ENCODE assay signal across 16 mouse cellular contexts in genomic region chr7:45119780-45120709, GRCm38 (mm10). TPM values are rescaled to one million over a fixed set of nuclear protein-coding genes. Genes with fewer than 3 reads are reported as not detected.
DNase-seq lines count a peak whose midpoint lies in the region; ATAC-seq and TF ChIP-seq lines count a peak whose summit lies in the region.
"Had no signal": no experiment of that assay in that cellular context is flagged by ENCODE, and none has a peak within 500 bp of the region (broad histone marks: within the 10 kb centered on the region; RNA-seq: fewer than 3 reads in every experiment).

No protein-coding gene starts in this region.

- no peak for TF ChIP-seq RAD21 in MEL (IDR thresholded peaks at IDR 0.05; ENCODE audit: low read depth, low read length)

- no peak for ATAC-seq in heart, embryonic 12.5 days (ENCODE audit: insufficient number of reproducible peaks, low FRiP score)
- no peak for ATAC-seq in midbrain, embryonic 13.5 days
- no peak for ATAC-seq in midbrain, embryonic 11.5 days (ENCODE audit: low FRiP score)
- ATAC-seq in neural tube, embryonic 14.5 days (ENCODE audit: low read depth), result no peak

- H3K4me1 ChIP-seq in heart, embryonic 12.5 days (replicated peaks), result peaks cover 45% of the 10 kb centered on the region
- peaks cover 28% of the 10 kb centered on the region for H3K4me1 ChIP-seq in midbrain, embryonic 13.5 days (replicated peaks)
- H3K4me1 ChIP-seq in midbrain, embryonic 11.5 days (ENCODE audit: control insufficient read depth, insufficient read depth, low read length), result peaks cover 9% of the 10 kb centered on the region
- H3K4me1 ChIP-seq in MEL (ENCODE audit: control insufficient read depth in 1 of 2, insufficient read depth in 2 of 2, low read length in 2 of 2), result peaks cover 0 to 22% of the 10 kb centered on the region in 2 experiments; a peak in 2 of 4 replicates
- H3K4me1 ChIP-seq in neural tube, embryonic 14.5 days (ENCODE audit: control insufficient read depth, insufficient read depth, low read length), result peaks cover 12% of the 10 kb centered on the region

- no peak overlapping the region for H3K27ac ChIP-seq in heart, embryonic 12.5 days (ENCODE audit: poor library complexity, severe bottlenecking)
- no peak overlapping the region for H3K27ac ChIP-seq in midbrain, embryonic 13.5 days
- H3K27ac ChIP-seq in midbrain, embryonic 11.5 days (ENCODE audit: low read depth, low read length), result no peak overlapping the region
- no peak overlapping the region; the same call in 1 of the 2 replicates for H3K27ac ChIP-seq in MEL (ENCODE audit: control insufficient read depth, low read depth, low read length)
- 0 out of 2 replicates have a peak overlapping the region, but pooled peaks have one; percentile 10 for H3K27ac ChIP-seq in neural tube, embryonic 14.5 days (ENCODE audit: low read depth, low read length)
- H3K27ac ChIP-seq: limb, embryonic 12.5 days; neural tube, embryonic 12.5 days had no signal

- WGBS in heart, embryonic 12.5 days, result 75% methylated on average over 5 of the region's 5 CpGs
- 85% methylated on average over 5 of the region's 5 CpGs for WGBS in midbrain, embryonic 13.5 days
- WGBS in midbrain, embryonic 11.5 days, result 80% methylated on average over 5 of the region's 5 CpGs
- 77% methylated on average over 5 of the region's 5 CpGs for WGBS in neural tube, embryonic 14.5 days

- H3K79me2 ChIP-seq in MEL (ENCODE audit: control insufficient read depth, insufficient read depth, low read length, poor library complexity), result peaks cover 25% of the 10 kb centered on the region

- no peak overlapping the region for H3K4me2 ChIP-seq in heart, embryonic 12.5 days
- no peak overlapping the region for H3K4me2 ChIP-seq in midbrain, embryonic 13.5 days (replicated peaks)
- no peak overlapping the region for H3K4me2 ChIP-seq in midbrain, embryonic 11.5 days
- no peak overlapping the region for H3K4me2 ChIP-seq in neural tube, embryonic 14.5 days (ENCODE audit: low read depth, low read length)
- H3K4me2 ChIP-seq: limb, embryonic 12.5 days; neural tube, embryonic 12.5 days had no signal

- H3K27me3 ChIP-seq in heart, embryonic 12.5 days (replicated peaks), result no peaks in the 10 kb centered on the region
- H3K27me3 ChIP-seq in midbrain, embryonic 13.5 days, result no peaks in the 10 kb centered on the region
- H3K27me3 ChIP-seq in midbrain, embryonic 11.5 days (ENCODE audit: control insufficient read depth, insufficient read depth, low read length), result no peaks in the 10 kb centered on the region
- no peaks in the 10 kb centered on the region for H3K27me3 ChIP-seq in MEL (ENCODE audit: control insufficient read depth in 1 of 2, insufficient read depth in 2 of 2, low read length in 2 of 2)
- H3K27me3 ChIP-seq in neural tube, embryonic 14.5 days (ENCODE audit: control insufficient read depth, insufficient read depth, low read length), result no peaks in the 10 kb centered on the region
- H3K27me3 ChIP-seq: limb, embryonic 12.5 days; neural tube, embryonic 12.5 days had no signal

- no peak overlapping the region for H3K4me3 ChIP-seq in heart, embryonic 12.5 days
- no peak overlapping the region; the same call in 1 of the 2 replicates for H3K4me3 ChIP-seq in midbrain, embryonic 13.5 days (replicated peaks)
- no peak overlapping the region for H3K4me3 ChIP-seq in midbrain, embryonic 11.5 days (ENCODE audit: low read depth, low read length)
- H3K4me3 ChIP-seq in MEL (ENCODE audit: control insufficient read depth in 1 of 2, insufficient read depth in 1 of 2, low read depth in 2 of 2, low read length in 2 of 2), result no peak overlapping the region
- no peak overlapping the region for H3K4me3 ChIP-seq in neural tube, embryonic 14.5 days (ENCODE audit: low read depth, low read length)
- H3K4me3 ChIP-seq: limb, embryonic 12.5 days; neural tube, embryonic 12.5 days had no signal

- H3K36me3 ChIP-seq in heart, embryonic 12.5 days, result peaks cover 48% of the 10 kb centered on the region
- peaks cover 59% of the 10 kb centered on the region for H3K36me3 ChIP-seq in midbrain, embryonic 13.5 days
- H3K36me3 ChIP-seq in midbrain, embryonic 11.5 days (ENCODE audit: control insufficient read depth, insufficient read depth, low read length), result peaks cover 27% of the 10 kb centered on the region
- H3K36me3 ChIP-seq in MEL (ENCODE audit: control insufficient read depth in 1 of 2, insufficient read depth in 2 of 2, low read length in 2 of 2), result peaks cover 3 to 13% of the 10 kb centered on the region in 2 experiments; a peak in 3 of 4 replicates
- H3K36me3 ChIP-seq in neural tube, embryonic 14.5 days (ENCODE audit: control insufficient read depth, insufficient read depth, low read length), result peaks cover 43% of the 10 kb centered on the region

- TF ChIP-seq POLR2A in MEL (IDR thresholded peaks at IDR 0.05; ENCODE audit: control insufficient read depth in 1 of 2, insufficient read depth in 1 of 2, low read depth in 1 of 2, low read length in 2 of 2, poor library complexity in 1 of 2), result peak in 1 of 2 experiments; percentile 26; a peak in 1 of 4 replicates

- DNase-seq in heart, adult 8-10 months (ENCODE audit: low spot score), result no peak
- DNase-seq in midbrain, embryonic 11.5 days (ENCODE audit: low spot score, missing footprints), result no peak
- peak; percentile 57 for DNase-seq in MEL (ENCODE audit: low read depth, low spot score)
- no peak for DNase-seq in gastrocnemius, postnatal 25 days
- DNase-seq in lung, postnatal 14 days, result no peak
- DNase-seq: gastrocnemius, postnatal 36 days; kidney, postnatal 25 days; lung, postnatal 4 days; right cerebral cortex, postnatal 25 days had no signal

- no peaks in the 10 kb centered on the region for H3K9me3 ChIP-seq in heart, embryonic 12.5 days (replicated peaks)
- H3K9me3 ChIP-seq in midbrain, embryonic 13.5 days, result no peaks in the 10 kb centered on the region
- no peaks in the 10 kb centered on the region for H3K9me3 ChIP-seq in midbrain, embryonic 11.5 days (ENCODE audit: control insufficient read depth, low read length)
- no peaks in the 10 kb centered on the region for H3K9me3 ChIP-seq in MEL (replicated peaks; ENCODE audit: insufficient read depth, low read length)
- H3K9me3 ChIP-seq in neural tube, embryonic 14.5 days (ENCODE audit: control insufficient read depth, low read length), result no peaks in the 10 kb centered on the region
- H3K9me3 ChIP-seq: limb, embryonic 12.5 days; neural tube, embryonic 12.5 days had no signal

- H3K9ac ChIP-seq in heart, embryonic 12.5 days, result peak overlapping the region; percentile 29; the same call in 1 of the 2 replicates
- H3K9ac ChIP-seq in midbrain, embryonic 13.5 days (replicated peaks), result 0 out of 2 replicates have a peak overlapping the region, but pooled peaks have one; percentile 23
- no peak overlapping the region for H3K9ac ChIP-seq in midbrain, embryonic 11.5 days (ENCODE audit: low read length)
- H3K9ac ChIP-seq in MEL (ENCODE audit: control insufficient read depth, low read depth, low read length, poor library complexity, severe bottlenecking), result no peak overlapping the region
- H3K9ac ChIP-seq in neural tube, embryonic 14.5 days (replicated peaks; ENCODE audit: low read depth, low read length), result no peak overlapping the region
- H3K9ac ChIP-seq: neural tube, embryonic 12.5 days had no signal

- no peak for TF ChIP-seq EP300 in MEL (IDR thresholded peaks at IDR 0.05; ENCODE audit: low read depth in 1 of 2, low read length in 2 of 2)

- TF ChIP-seq CTCF in MEL (IDR thresholded peaks at IDR 0.05 in 2 of 3, conservative IDR thresholded peaks at IDR 0.05 in 1 of 3; ENCODE audit: control insufficient read depth in 1 of 3, insufficient read depth in 1 of 3, low read depth in 2 of 3, low read length in 3 of 3, poor library complexity in 1 of 3, severe bottlenecking in 1 of 3), result no peak

RNA-seq across cellular contexts. Expression of gene Rps11, which starts 4.2 kb away (rescaled TPM):
- 1,003 and 1,022 TPM in 2 replicates for polyA plus RNA-seq in heart, embryonic 12.5 days (2016; fragmentation: Nextera tagmentation; extraction: Ambion mirVana)
- 100 to 1,000 TPM; 572 to 626 (median 604) TPM for total RNA-seq in heart, adult 8-10 months (2022)
- polyA plus RNA-seq in midbrain, embryonic 13.5 days (2015; fragmentation: Nextera tagmentation; extraction: Ambion mirVana), result 1,074 TPM in 2 replicates
- polyA plus RNA-seq in midbrain, embryonic 11.5 days (2014; fragmentation: Nextera tagmentation; extraction: Ambion mirVana), result 1,376 and 1,392 TPM in 2 replicates
- 2,482 and 2,708 TPM in 2 replicates for total RNA-seq in MEL (2012; rRNA removed)
- polyA plus RNA-seq in MEL (2012; ENCODE audit: insufficient read depth in 1 of 2, insufficient read length in 2 of 2, low read depth in 1 of 2, low replicate concordance in 2 of 2, missing spikeins in 1 of 2), result 1,000 to 10,000 TPM; 3,189 to 5,434 TPM
- 781 and 868 TPM in 2 replicates for polyA plus RNA-seq in neural tube, embryonic 14.5 days (2014; fragmentation: Nextera tagmentation; extraction: Ambion mirVana)
- 100 to 1,000 TPM; 413 to 448 TPM for total RNA-seq in gastrocnemius, postnatal 25 days (2021)

RNA-seq across cellular contexts. Expression of gene Rpl13a, which starts 8.5 kb away (rescaled TPM):
- 868 and 880 TPM in 2 replicates for polyA plus RNA-seq in heart, embryonic 12.5 days (2016; fragmentation: Nextera tagmentation; extraction: Ambion mirVana)
- total RNA-seq in heart, adult 8-10 months (2022), result 100 to 1,000 TPM; 580 to 769 (median 686) TPM
- 838 and 877 TPM in 2 replicates for polyA plus RNA-seq in midbrain, embryonic 13.5 days (2015; fragmentation: Nextera tagmentation; extraction: Ambion mirVana)
- 1,212 and 1,290 TPM in 2 replicates for polyA plus RNA-seq in midbrain, embryonic 11.5 days (2014; fragmentation: Nextera tagmentation; extraction: Ambion mirVana)
- 2,773 and 3,160 TPM in 2 replicates for total RNA-seq in MEL (2012; rRNA removed)
- polyA plus RNA-seq in MEL (2012; ENCODE audit: insufficient read depth in 1 of 2, insufficient read length in 2 of 2, low read depth in 1 of 2, low replicate concordance in 2 of 2, missing spikeins in 1 of 2), result 1,000 to 10,000 TPM; 2,091 to 3,727 TPM
- polyA plus RNA-seq in neural tube, embryonic 14.5 days (2014; fragmentation: Nextera tagmentation; extraction: Ambion mirVana), result 668 and 729 TPM in 2 replicates
- total RNA-seq in gastrocnemius, postnatal 25 days (2021), result 100 to 1,000 TPM; 520 to 561 TPM

RNA-seq across cellular contexts. Expression of gene Gm45713, which starts 16.0 kb away (rescaled TPM):
- polyA plus RNA-seq in heart, embryonic 12.5 days (2016; fragmentation: Nextera tagmentation; extraction: Ambion mirVana), result 0.22 and 0.50 TPM in 2 replicates
- 1 to 10 TPM in 1 of 4 experiments, not detected in 3; 1.7 TPM for total RNA-seq in heart, adult 8-10 months (2022)
- 0.24 TPM in 1 of 2 replicates, not detected in the other for polyA plus RNA-seq in midbrain, embryonic 13.5 days (2015; fragmentation: Nextera tagmentation; extraction: Ambion mirVana)
- polyA plus RNA-seq in midbrain, embryonic 11.5 days (2014; fragmentation: Nextera tagmentation; extraction: Ambion mirVana), result 0.17 and 0.60 TPM in 2 replicates
- 0.69 and 3.9 TPM in 2 replicates for total RNA-seq in MEL (2012; rRNA removed)
- polyA plus RNA-seq in MEL (2012; ENCODE audit: insufficient read depth in 1 of 2, insufficient read length in 2 of 2, low read depth in 1 of 2, low replicate concordance in 2 of 2, missing spikeins in 1 of 2), result not detected
- polyA plus RNA-seq in neural tube, embryonic 14.5 days (2014; fragmentation: Nextera tagmentation; extraction: Ambion mirVana), result 0.33 TPM in 1 of 2 replicates, not detected in the other
- total RNA-seq in gastrocnemius, postnatal 25 days (2021), result not detected
- total RNA-seq: common myeloid progenitor, adult 5-6 weeks; gastrocnemius, postnatal 36 days had no signal
- polyA plus RNA-seq: hindbrain, embryonic 11.5 days; limb, embryonic 12.5 days; neural tube, embryonic 12.5 days had no signal

RNA-seq across cellular contexts. Expression of gene Flt3l, which starts 16.2 kb away (rescaled TPM):
- polyA plus RNA-seq in heart, embryonic 12.5 days (2016; fragmentation: Nextera tagmentation; extraction: Ambion mirVana), result 1.1 and 1.2 TPM in 2 replicates
- 1 to 10 TPM; 6.1 to 7.9 (median 6.5) TPM for total RNA-seq in heart, adult 8-10 months (2022)
- 0.82 and 1.3 TPM in 2 replicates for polyA plus RNA-seq in midbrain, embryonic 13.5 days (2015; fragmentation: Nextera tagmentation; extraction: Ambion mirVana)
- 0.40 and 0.97 TPM in 2 replicates for polyA plus RNA-seq in midbrain, embryonic 11.5 days (2014; fragmentation: Nextera tagmentation; extraction: Ambion mirVana)
- 9.5 and 13.0 TPM in 2 replicates for total RNA-seq in MEL (2012; rRNA removed)
- polyA plus RNA-seq in MEL (2012; ENCODE audit: insufficient read depth in 1 of 2, insufficient read length in 2 of 2, low read depth in 1 of 2, low replicate concordance in 2 of 2, missing spikeins in 1 of 2), result 10 to 100 TPM in 1 of 2 experiments, not detected in 1; 35.4 TPM
- polyA plus RNA-seq in neural tube, embryonic 14.5 days (2014; fragmentation: Nextera tagmentation; extraction: Ambion mirVana), result 1.3 and 1.6 TPM in 2 replicates
- 1 to 10 TPM; 4.2 TPM for total RNA-seq in gastrocnemius, postnatal 25 days (2021)

RNA-seq across cellular contexts. Expression of gene Fcgrt, which starts 16.4 kb away (rescaled TPM):
- 28.1 and 28.3 TPM in 2 replicates for polyA plus RNA-seq in heart, embryonic 12.5 days (2016; fragmentation: Nextera tagmentation; extraction: Ambion mirVana)
- total RNA-seq in heart, adult 8-10 months (2022), result 10 to 100 TPM; 65.6 to 77.1 (median 67.5) TPM
- 17.6 and 18.4 TPM in 2 replicates for polyA plus RNA-seq in midbrain, embryonic 13.5 days (2015; fragmentation: Nextera tagmentation; extraction: Ambion mirVana)
- 16.1 and 18.3 TPM in 2 replicates for polyA plus RNA-seq in midbrain, embryonic 11.5 days (2014; fragmentation: Nextera tagmentation; extraction: Ambion mirVana)
- 0.26 and 0.27 TPM in 2 replicates for total RNA-seq in MEL (2012; rRNA removed)
- 1 to 10 TPM in 1 of 2 experiments, not detected in 1; 1.7 TPM for polyA plus RNA-seq in MEL (2012; ENCODE audit: insufficient read depth in 1 of 2, insufficient read length in 2 of 2, low read depth in 1 of 2, low replicate concordance in 2 of 2, missing spikeins in 1 of 2)
- polyA plus RNA-seq in neural tube, embryonic 14.5 days (2014; fragmentation: Nextera tagmentation; extraction: Ambion mirVana), result 7.0 and 36.4 TPM in 2 replicates
- total RNA-seq in gastrocnemius, postnatal 25 days (2021), result 10 to 100 TPM; 40.3 to 54.5 TPM

Comparison
In these comparisons a context has a peak if more than half of its experiments do, and no peak if none do; other contexts are left out.
1. H3K9ac ChIP-seq: peak in heart, embryonic 12.5 days (single experiment) and midbrain, embryonic 13.5 days (single experiment); none in midbrain, embryonic 11.5 days (single experiment), MEL (single experiment) and neural tube, embryonic 14.5 days (single experiment).